17 mouse cellular contexts compared by ENCODE assay signal in the genomic region with DNA sequence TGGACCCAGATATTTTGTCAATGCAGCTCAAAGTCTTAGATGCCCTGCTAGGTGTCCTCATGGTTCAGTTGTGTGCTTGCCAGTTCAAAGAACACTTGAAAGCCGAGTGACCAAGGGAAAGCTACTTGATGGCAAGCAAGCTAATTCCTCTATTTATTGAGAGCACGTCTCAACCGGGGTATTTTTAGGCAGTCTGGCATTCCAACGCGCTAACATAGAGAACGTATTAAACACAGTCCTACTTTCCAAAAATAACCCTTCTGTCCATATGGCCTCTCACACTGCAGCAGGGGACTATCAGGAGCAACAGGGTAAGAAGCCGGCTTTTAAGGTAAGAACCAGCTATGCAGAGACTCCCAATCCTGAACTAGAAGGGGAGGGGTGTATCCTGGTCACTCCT.
DNase-seq lines count a peak whose midpoint lies in the region; TF ChIP-seq lines count a peak whose summit lies in the region.
"Had no signal": no experiment of that assay in that cellular context is flagged by ENCODE, and none has a peak within 500 bp of the region (broad histone marks: within the 10 kb centered on the region; RNA-seq: fewer than 3 reads in every experiment).

No protein-coding gene starts in this region.

- TF ChIP-seq EP300 in heart, adult 2 months (IDR thresholded peaks at IDR 0.05; ENCODE audit: insufficient read depth, low read depth, low read length) = no peak

- DNase-seq in heart, adult 2 months = peak in 1 of 2 experiments; percentile 17
- no peak for DNase-seq in heart, postnatal 25 days (ENCODE audit: low spot score)
- peak; percentile 29 for DNase-seq in cerebellum, adult 11 months
- DNase-seq in cerebellum, adult 8-10 months = peak; percentile 40
- peak; percentile 10 to 58 for DNase-seq in cerebellum, postnatal 36 days
- no peak for DNase-seq in retina, postnatal 1 day
- DNase-seq in kidney, adult 2 months = no peak
- DNase-seq in forebrain, embryonic 10.5 days (ENCODE audit: extremely low spot score, low spot score) = no peak
- DNase-seq: adrenal gland, postnatal 25 days; gastrocnemius, postnatal 14 days; kidney, adult 18-20 months; kidney, postnatal 10 days; right cerebral cortex, postnatal 25 days; spleen, adult 18-20 months had no signal

- H3K27me3 ChIP-seq in heart, adult 2 months (ENCODE audit: control insufficient read depth, insufficient read depth, low read length) = no peaks in the 10 kb centered on the region
- no peaks in the 10 kb centered on the region for H3K27me3 ChIP-seq in kidney, adult 2 months (replicated peaks; ENCODE audit: control insufficient read depth, insufficient read depth, low read length)
- no peaks in the 10 kb centered on the region for H3K27me3 ChIP-seq in forebrain, embryonic 10.5 days (ENCODE audit: poor library complexity, severe bottlenecking)
- H3K27me3 ChIP-seq: hindbrain, embryonic 12.5 days; neural tube, embryonic 12.5 days had no signal

- no peaks in the 10 kb centered on the region for H3K9me3 ChIP-seq in forebrain, embryonic 10.5 days
- H3K9me3 ChIP-seq: embryonic facial prominence, embryonic 10.5 days; hindbrain, embryonic 12.5 days; neural tube, embryonic 12.5 days had no signal

- 49% methylated on average over 7 of the region's 7 CpGs for WGBS in heart, adult 2 months
- WGBS in kidney, adult 2 months = 82% methylated on average over 7 of the region's 7 CpGs
- 91% methylated on average over 7 of the region's 7 CpGs for WGBS in forebrain, embryonic 10.5 days

- no peaks in the 10 kb centered on the region for H3K79me2 ChIP-seq in heart, adult 2 months (replicated peaks; ENCODE audit: control insufficient read depth, insufficient read depth, low read length)

- TF ChIP-seq CTCF in heart, adult 2 months (IDR thresholded peaks at IDR 0.05) = no peak
- TF ChIP-seq CTCF in kidney, adult 2 months (conservative IDR thresholded peaks at IDR 0.05; ENCODE audit: insufficient read depth, insufficient read length, low read depth, low read length) = no peak

- H3K36me3 ChIP-seq in heart, adult 2 months (ENCODE audit: control insufficient read depth, insufficient read depth, low read length) = no peaks in the 10 kb centered on the region
- no peaks in the 10 kb centered on the region for H3K36me3 ChIP-seq in kidney, adult 2 months (ENCODE audit: control insufficient read depth, insufficient read depth, low read length)
- no peaks in the 10 kb centered on the region for H3K36me3 ChIP-seq in forebrain, embryonic 10.5 days (replicated peaks)
- H3K36me3 ChIP-seq: embryonic facial prominence, embryonic 10.5 days; hindbrain, embryonic 12.5 days; neural tube, embryonic 12.5 days had no signal

- no peak for TF ChIP-seq POLR2A in heart, adult 2 months (IDR thresholded peaks at IDR 0.05; ENCODE audit: insufficient read depth, low read depth, low read length)
- TF ChIP-seq POLR2A in kidney, adult 2 months (IDR thresholded peaks at IDR 0.05; ENCODE audit: low read depth, low read length) = no peak

- peaks cover 1% of the 10 kb centered on the region; the same call in 1 of the 2 replicates for H3K4me1 ChIP-seq in heart, adult 2 months (ENCODE audit: control insufficient read depth, insufficient read depth, low read length)
- H3K4me1 ChIP-seq in kidney, adult 2 months (ENCODE audit: control insufficient read depth, insufficient read depth, low read length) = no peaks in the 10 kb centered on the region
- no peaks in the 10 kb centered on the region for H3K4me1 ChIP-seq in forebrain, embryonic 10.5 days
- H3K4me1 ChIP-seq: embryonic facial prominence, embryonic 10.5 days; hindbrain, embryonic 12.5 days; neural tube, embryonic 12.5 days had no signal

- intact Hi-C loops in heart, adult 2 months (cut with DNase I) = no loop called here
- intact Hi-C loops in heart, postnatal 25 days (cut with DNase I) = no loop called here

- 0 out of 2 replicates have a peak overlapping the region, but pooled peaks have one; percentile 26 for H3K27ac ChIP-seq in heart, adult 2 months
- H3K27ac ChIP-seq in kidney, adult 2 months (ENCODE audit: insufficient read depth, low read depth, low read length) = no peak overlapping the region
- H3K27ac ChIP-seq in forebrain, embryonic 10.5 days = no peak overlapping the region
- H3K27ac ChIP-seq: embryonic facial prominence, embryonic 10.5 days; hindbrain, embryonic 12.5 days; neural tube, embryonic 12.5 days had no signal

- H3K4me3 ChIP-seq in heart, adult 2 months = no peak overlapping the region
- no peak overlapping the region for H3K4me3 ChIP-seq in kidney, adult 2 months (ENCODE audit: insufficient read depth, low read depth, low read length)
- no peak overlapping the region for H3K4me3 ChIP-seq in forebrain, embryonic 10.5 days
- H3K4me3 ChIP-seq: embryonic facial prominence, embryonic 10.5 days; hindbrain, embryonic 12.5 days; neural tube, embryonic 12.5 days had no signal

- H3K9ac ChIP-seq in heart, adult 2 months (ENCODE audit: low read depth, low read length) = no peak overlapping the region
- H3K9ac ChIP-seq: hindbrain, embryonic 12.5 days; neural tube, embryonic 12.5 days had no signal

Comparison
In these comparisons a context has a peak if more than half of its experiments do, and no peak if none do; other contexts are left out.
1. DNase-seq: peak in cerebellum, adult 11 months (single experiment), cerebellum, adult 8-10 months (single experiment) and cerebellum, postnatal 36 days (2 of 2); none in heart, postnatal 25 days (single experiment), retina, postnatal 1 day (single experiment), kidney, adult 2 months (single experiment) and forebrain, embryonic 10.5 days (single experiment).